Mouse (Mus musculus): Measurements from ENCODE around the gene Gm11099.
A peak's percentile ranks its signal among the peaks of the same experiment; 100 is the strongest.

Gm11099 gene

DNA sequence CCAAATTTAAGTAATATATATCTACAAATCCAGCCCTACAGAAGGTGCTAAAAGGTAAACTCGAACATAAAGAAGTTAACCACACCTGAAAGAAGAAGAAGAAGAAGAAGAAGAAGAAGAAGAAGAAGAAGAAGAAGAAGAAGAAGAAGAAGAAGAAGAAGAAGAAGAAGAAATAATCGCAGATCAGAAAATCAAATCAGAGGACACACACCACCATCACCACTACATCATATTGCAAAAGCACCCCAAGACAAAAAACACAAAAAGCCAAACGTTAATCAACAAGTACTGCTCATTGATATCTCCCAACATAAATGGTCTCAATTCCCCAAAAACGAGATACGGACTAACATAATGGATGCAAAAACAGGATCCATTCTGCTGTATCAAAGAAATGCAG is at the start of gene Gm11099:
Gene Gm11099 (plus strand): TSS at position 301 of the 400 bp plus-strand sequence.
- no peak for DNase-seq (ENCODE audit: low read depth, low spot score)

DNA sequence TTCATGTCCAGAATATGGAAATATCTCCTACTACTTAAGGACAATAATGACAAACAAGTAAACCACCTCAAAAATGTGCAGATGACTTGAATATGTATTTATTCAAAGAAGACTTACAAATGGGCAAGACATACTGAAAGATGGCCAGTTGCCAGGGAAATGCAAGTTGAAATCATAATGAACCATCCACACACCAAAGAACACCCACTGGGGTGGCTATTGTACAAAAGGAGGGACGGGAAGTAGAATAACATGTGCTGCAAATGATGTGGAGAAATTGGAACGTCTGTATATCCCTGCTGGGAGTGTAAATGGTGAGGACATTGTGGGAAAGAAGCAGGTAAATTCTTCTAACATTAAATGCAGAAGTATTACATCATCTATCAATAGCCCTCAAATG is 46.3 kb upstream of the Gm11099 start:
- DNase-seq (ENCODE audit: low read depth, low spot score), result no peak

GRCm38 (mm10) chr2:58828910-58829600 is 30.2 kb upstream of the Gm11099 start:
- DNase-seq (ENCODE audit: low read depth, low spot score), result no peak

DNA sequence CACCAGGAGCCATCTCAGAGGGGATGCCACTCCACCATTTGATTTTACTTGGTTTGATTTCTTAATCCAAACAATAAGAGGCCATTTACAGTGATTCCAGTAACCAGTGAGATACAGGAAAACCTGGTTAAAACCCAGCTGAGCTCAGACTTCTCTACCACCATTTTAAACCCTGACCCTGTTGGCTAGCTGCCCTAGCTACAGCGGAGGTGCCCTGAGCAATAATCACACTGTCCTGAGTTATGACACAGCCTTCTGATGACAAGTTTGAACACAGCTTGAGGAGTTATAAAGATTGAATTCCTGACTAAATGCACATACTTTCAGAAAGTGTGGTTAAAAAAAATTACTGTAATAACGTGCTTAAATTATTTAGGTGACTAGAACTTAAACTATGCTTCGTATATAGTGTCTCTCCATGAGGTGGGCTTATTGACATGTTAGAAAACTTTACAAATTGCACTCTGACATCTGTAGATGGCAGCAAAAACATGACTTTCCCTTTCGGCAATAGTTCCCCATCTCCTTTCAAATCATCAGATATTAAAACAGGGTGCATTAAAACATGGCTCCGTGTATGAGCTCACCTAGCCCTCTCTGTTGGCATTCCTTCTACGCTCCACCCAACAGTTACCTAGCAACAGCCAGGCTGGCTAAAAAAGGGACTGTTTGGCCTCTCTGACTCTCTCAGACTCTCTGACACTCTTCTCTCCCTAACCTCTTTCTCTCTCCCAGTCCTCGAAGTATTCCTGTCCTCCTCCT is 29.1 kb upstream of the Gm11099 start:
- no peak for DNase-seq (ENCODE audit: low read depth, low spot score)

GRCm38 (mm10) chr2:58832253-58832980 is 26.8 kb upstream of the Gm11099 start:
- peak; percentile 18 for DNase-seq (ENCODE audit: low read depth, low spot score)

- DNase-seq (ENCODE audit: low read depth, low spot score), result no peak
Measured at GRCm38 (mm10) chr2:58841021-58841420, 18.2 kb upstream of the Gm11099 start.

- no peak for DNase-seq (ENCODE audit: low read depth, low spot score)
Measured at GRCm38 (mm10) chr2:58842443-58842842, 16.8 kb upstream of the Gm11099 start.

- DNase-seq (ENCODE audit: low read depth, low spot score), result no peak
Measured at GRCm38 (mm10) chr2:58844499-58844898, 14.7 kb upstream of the Gm11099 start.

DNA sequence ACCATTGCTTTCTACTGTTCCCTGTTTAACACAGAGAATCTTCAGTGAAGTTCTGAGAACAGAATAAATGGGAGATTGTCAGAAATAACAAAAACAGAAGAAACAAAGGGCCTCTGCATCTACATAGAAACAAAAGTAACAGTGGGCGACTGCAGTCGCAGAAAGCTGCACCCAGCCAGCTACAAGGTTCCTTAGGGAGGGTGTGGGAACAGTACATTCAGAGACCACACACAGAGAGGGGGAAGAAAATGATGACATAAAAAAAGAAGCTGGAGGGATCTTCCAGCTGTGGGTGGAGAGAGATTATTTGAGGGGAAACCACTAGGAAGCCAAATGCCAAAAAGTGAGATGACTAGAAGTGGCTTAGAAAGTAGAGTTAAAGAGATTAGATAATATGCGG is 20.6 kb downstream of the Gm11099 start:
- DNase-seq (ENCODE audit: low read depth, low spot score), result peak; percentile 38

- DNase-seq (ENCODE audit: low read depth, low spot score), result no peak
Measured at GRCm38 (mm10) chr2:58905057-58905456, 45.8 kb downstream of the Gm11099 start.

GRCm38 (mm10) chr2:58906814-58907516 is 47.7 kb downstream of the Gm11099 start:
- DNase-seq (ENCODE audit: low read depth, low spot score), result no peak

GRCm38 (mm10) chr2:58912339-58912738 is 53.1 kb downstream of the Gm11099 start:
- no peak for DNase-seq (ENCODE audit: low read depth, low spot score)

- no peak for DNase-seq (ENCODE audit: low read depth, low spot score)
Measured at GRCm38 (mm10) chr2:58918351-58918750, 59.1 kb downstream of the Gm11099 start.

GRCm38 (mm10) chr2:58925551-58925950 is 66.3 kb downstream of the Gm11099 start:
- no peak for DNase-seq (ENCODE audit: low read depth, low spot score)

- no peak for DNase-seq (ENCODE audit: low read depth, low spot score)
Measured at GRCm38 (mm10) chr2:58941361-58941760, 82.1 kb downstream of the Gm11099 start.

DNA sequence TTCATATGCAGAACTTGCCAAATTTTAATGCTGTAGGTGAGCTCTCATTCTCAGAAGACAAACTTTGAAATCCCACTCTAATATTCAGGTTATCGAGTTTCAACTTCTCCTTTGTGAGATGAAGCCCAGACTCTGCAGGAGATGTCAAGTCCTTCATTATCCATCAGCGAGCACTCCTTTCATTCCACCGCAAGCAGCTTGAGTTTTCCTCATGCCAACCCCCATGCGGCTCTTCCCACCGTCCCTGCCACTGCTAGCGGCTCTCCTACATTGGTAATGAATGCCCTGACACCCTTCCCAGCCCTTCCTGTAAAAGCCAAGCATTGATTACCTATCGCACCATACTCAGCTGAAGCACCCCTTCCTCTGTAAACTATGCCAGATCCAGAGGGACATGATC is 89.6 kb downstream of the Gm11099 start:
- DNase-seq (ENCODE audit: low read depth, low spot score), result no peak

- DNase-seq (ENCODE audit: low read depth, low spot score), result no peak
Measured at GRCm38 (mm10) chr2:58952101-58952500, 92.9 kb downstream of the Gm11099 start.

DNA sequence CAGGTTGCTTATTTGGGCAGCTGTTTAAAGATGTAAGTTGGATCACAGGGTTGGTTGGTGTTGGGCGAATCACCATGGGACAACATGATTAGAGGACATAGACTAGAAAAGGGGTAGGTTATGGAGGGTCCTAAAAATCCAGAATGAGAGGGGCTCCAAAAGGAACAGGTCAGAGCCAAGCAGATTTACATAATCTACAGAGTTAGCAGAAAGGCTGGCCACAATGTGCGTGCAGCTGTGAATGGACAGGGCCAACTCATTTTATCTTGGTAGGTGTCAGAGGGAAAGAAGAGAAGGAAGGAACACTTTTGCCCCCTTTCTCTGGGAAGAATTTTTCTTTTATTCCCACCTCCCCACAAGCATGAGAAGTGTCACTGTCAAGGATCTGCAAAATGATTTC is 97.1 kb downstream of the Gm11099 start:
- no peak for DNase-seq (ENCODE audit: low read depth, low spot score)

DNA sequence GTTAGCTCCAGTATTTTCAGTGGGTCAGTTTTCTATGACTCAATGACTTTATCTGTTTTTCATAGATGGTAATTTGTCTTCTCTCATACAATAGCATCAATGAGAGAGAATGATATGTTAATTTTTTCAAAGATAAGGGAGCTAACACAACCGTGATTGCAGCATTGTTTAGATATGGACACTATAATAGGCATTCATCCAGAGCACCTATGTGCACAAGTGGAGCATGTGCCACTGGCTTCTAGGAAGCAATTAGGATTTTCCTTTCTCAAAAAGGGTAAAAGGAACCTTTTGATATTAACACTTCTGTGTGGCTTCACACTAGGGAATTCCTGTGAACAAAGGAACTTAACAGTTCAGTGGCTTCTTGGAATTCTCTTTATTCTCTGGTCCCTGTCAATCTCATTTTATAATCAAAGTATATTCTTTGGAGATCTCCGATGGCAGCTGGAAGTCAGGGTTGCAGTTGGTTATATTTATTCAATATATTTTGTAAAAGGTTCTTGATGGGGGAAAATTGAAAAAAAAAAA is 97.6 kb downstream of the Gm11099 start:
- no peak for DNase-seq (ENCODE audit: low read depth, low spot score)

All from ES-CJ7 (cell line).